Mouse (Mus musculus): ENCODE data around the gene Hvcn1. TPM values are rescaled to one million over a fixed set of nuclear protein-coding genes. Genes with fewer than 3 reads are reported as not detected.

Hvcn1 gene
- total RNA-seq (2014; rRNA removed): 1.5 and 3.0 TPM in 2 replicates
- 0.82 and 1.7 TPM in 2 replicates for polyA plus RNA-seq (2012; rRNA removed)

GRCm38 (mm10) chr5:122206475-122206874 lies at the start of gene Hvcn1:
Hvcn1 (plus strand) TSS chr5:122206804.
- no peak within 1 kb of the TSS for H3K27ac ChIP-seq (replicated peaks; ENCODE audit: insufficient read depth, low read depth, low read length)

GRCm38 (mm10) chr5:122157827-122158381 lies 48.7 kb upstream of the Hvcn1 start, which contains the start of gene Ppp1cc:
Ppp1cc (plus strand) TSS chr5:122158278.
- Histone ChIP-seq H3K9ac (ENCODE audit: low read depth, low read length) (peak within 1 kb of the TSS; percentile 97), H3K79me2 (ENCODE audit: control insufficient read depth, insufficient read depth, low read length) (peaks cover 43% of the 10 kb centered on the region), H3K36me3 (ENCODE audit: control insufficient read depth, insufficient read depth, low read length) (no peaks in the 10 kb centered on the region; the same call in 1 of the 2 replicates), H3K27me3 (ENCODE audit: control insufficient read depth, insufficient read depth, low read length) (no peaks in the 10 kb centered on the region), H3K27ac (replicated peaks; ENCODE audit: insufficient read depth, low read depth, low read length) (peak within 1 kb of the TSS; percentile 62), H3K4me3 (ENCODE audit: insufficient read depth, low read depth, low read length) (peak within 1 kb of the TSS; percentile 98), H3K4me1 (ENCODE audit: control insufficient read depth, insufficient read depth, low read length) (peaks cover 33% of the 10 kb centered on the region)
- under 1% methylated on average over 54 of the region's 54 CpGs for WGBS
- 0 out of 2 replicates have a peak, but pooled peaks have one; percentile 46 for TF ChIP-seq POLR2A (IDR thresholded peaks at IDR 0.05; ENCODE audit: extremely low read depth, insufficient read depth, low read length)
- TF ChIP-seq CTCF (IDR thresholded peaks at IDR 0.05; ENCODE audit: low read depth, low read length): no peak
- DNase-seq (ENCODE audit: extremely low read depth, low read depth, low spot score): peak; percentile 59

More at GRCm38 (mm10) chr5:122206475-122206874, at the start of gene Hvcn1:
- H3K36me3 ChIP-seq (ENCODE audit: control insufficient read depth, insufficient read depth, low read length): no peaks in the 10 kb centered on the region
- no peak for DNase-seq (ENCODE audit: extremely low read depth, low read depth, low spot score)
- H3K27me3 ChIP-seq (ENCODE audit: control insufficient read depth, insufficient read depth, low read length): no peaks in the 10 kb centered on the region
- TF ChIP-seq POLR2A (IDR thresholded peaks at IDR 0.05; ENCODE audit: extremely low read depth, insufficient read depth, low read length): no peak
- TF ChIP-seq CTCF (IDR thresholded peaks at IDR 0.05; ENCODE audit: low read depth, low read length): no peak
- WGBS: 67% methylated on average over 4 of the region's 4 CpGs
- H3K9ac ChIP-seq (ENCODE audit: low read depth, low read length): no peak within 1 kb of the TSS
- H3K4me3 ChIP-seq (ENCODE audit: insufficient read depth, low read depth, low read length): no peak within 1 kb of the TSS
- no peaks in the 10 kb centered on the region for H3K4me1 ChIP-seq (ENCODE audit: control insufficient read depth, insufficient read depth, low read length)
- H3K79me2 ChIP-seq (ENCODE audit: control insufficient read depth, insufficient read depth, low read length): no peaks in the 10 kb centered on the region

GRCm38 (mm10) chr5:122158557-122159515 lies 47.8 kb upstream of the Hvcn1 start:
- Histone ChIP-seq H3K9ac (ENCODE audit: low read depth, low read length) (peak overlapping the region; percentile 97), H3K4me3 (ENCODE audit: insufficient read depth, low read depth, low read length) (peak overlapping the region; percentile 98), H3K79me2 (ENCODE audit: control insufficient read depth, insufficient read depth, low read length) (peaks cover 43% of the 10 kb centered on the region), H3K4me1 (ENCODE audit: control insufficient read depth, insufficient read depth, low read length) (peaks cover 41% of the 10 kb centered on the region), H3K27me3 (ENCODE audit: control insufficient read depth, insufficient read depth, low read length) (no peaks in the 10 kb centered on the region), H3K36me3 (ENCODE audit: control insufficient read depth, insufficient read depth, low read length) (no peaks in the 10 kb centered on the region; the same call in 1 of the 2 replicates), H3K27ac (replicated peaks; ENCODE audit: insufficient read depth, low read depth, low read length) (peak overlapping the region; percentile 43)
- TF ChIP-seq CTCF (IDR thresholded peaks at IDR 0.05; ENCODE audit: low read depth, low read length) (no peak), POLR2A (IDR thresholded peaks at IDR 0.05; ENCODE audit: extremely low read depth, insufficient read depth, low read length) (no peak)
- peak; percentile 51 for DNase-seq (ENCODE audit: extremely low read depth, low read depth, low spot score)
- 2% methylated on average over 42 of the region's 42 CpGs for WGBS

DNA sequence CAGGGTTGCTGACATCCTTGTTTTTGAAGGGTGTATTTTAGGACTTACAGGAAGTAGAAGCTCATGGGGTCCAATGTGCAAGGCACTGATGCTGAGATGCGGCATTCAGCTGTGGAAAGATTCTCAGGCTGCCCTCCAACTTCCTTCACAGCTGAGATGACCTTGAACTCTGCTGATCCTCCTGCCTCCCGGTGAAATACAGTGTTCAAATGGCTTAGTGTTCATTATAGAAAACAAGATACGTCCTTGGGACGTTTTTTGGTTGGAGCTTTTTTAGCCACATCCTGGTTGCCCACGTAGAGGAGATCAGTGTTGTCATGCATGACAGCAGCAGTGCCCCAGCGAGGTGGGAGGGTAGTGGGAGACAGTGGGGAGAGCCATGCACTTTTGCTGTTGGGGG lies 43.4 kb upstream of the Hvcn1 start:
- no peak for DNase-seq (ENCODE audit: extremely low read depth, low read depth, low spot score)
- no peak overlapping the region for H3K4me3 ChIP-seq (ENCODE audit: insufficient read depth, low read depth, low read length)
- H3K36me3 ChIP-seq (ENCODE audit: control insufficient read depth, insufficient read depth, low read length): peaks cover 2% of the 10 kb centered on the region; the same call in 1 of the 2 replicates
- no peaks in the 10 kb centered on the region for H3K27me3 ChIP-seq (ENCODE audit: control insufficient read depth, insufficient read depth, low read length)
- H3K27ac ChIP-seq (replicated peaks; ENCODE audit: insufficient read depth, low read depth, low read length): no peak overlapping the region
- H3K79me2 ChIP-seq (ENCODE audit: control insufficient read depth, insufficient read depth, low read length): peaks cover 50% of the 10 kb centered on the region
- H3K9ac ChIP-seq (ENCODE audit: low read depth, low read length): no peak overlapping the region
- H3K4me1 ChIP-seq (ENCODE audit: control insufficient read depth, insufficient read depth, low read length): peaks cover 39% of the 10 kb centered on the region
- no peak for TF ChIP-seq CTCF (IDR thresholded peaks at IDR 0.05; ENCODE audit: low read depth, low read length)
- TF ChIP-seq POLR2A (IDR thresholded peaks at IDR 0.05; ENCODE audit: extremely low read depth, insufficient read depth, low read length): no peak
- 37% methylated on average over 6 of the region's 6 CpGs for WGBS

- no peak for DNase-seq (ENCODE audit: extremely low read depth, low read depth, low spot score)
- Histone ChIP-seq H3K4me3 (ENCODE audit: insufficient read depth, low read depth, low read length) (no peak overlapping the region), H3K4me1 (ENCODE audit: control insufficient read depth, insufficient read depth, low read length) (peaks cover 39% of the 10 kb centered on the region), H3K27me3 (ENCODE audit: control insufficient read depth, insufficient read depth, low read length) (no peaks in the 10 kb centered on the region), H3K9ac (ENCODE audit: low read depth, low read length) (0 out of 2 replicates have a peak overlapping the region, but pooled peaks have one; percentile 2), H3K36me3 (ENCODE audit: control insufficient read depth, insufficient read depth, low read length) (peaks cover 7% of the 10 kb centered on the region), H3K79me2 (ENCODE audit: control insufficient read depth, insufficient read depth, low read length) (peaks cover 42% of the 10 kb centered on the region), H3K27ac (replicated peaks; ENCODE audit: insufficient read depth, low read depth, low read length) (no peak overlapping the region)
- TF ChIP-seq CTCF (IDR thresholded peaks at IDR 0.05; ENCODE audit: low read depth, low read length): no peak
- no peak for TF ChIP-seq POLR2A (IDR thresholded peaks at IDR 0.05; ENCODE audit: extremely low read depth, insufficient read depth, low read length)
- WGBS: 13% methylated on average over 3 of the region's 3 CpGs
These were observed 42.6 kb upstream of the Hvcn1 start for GRCm38 (mm10) chr5:122164011-122164410.

Measured in liver, adult 2 months (tissue).